Mouse (Mus musculus) MEL (cell line): ENCODE results near the gene Rassf8. TPM values are rescaled to one million over a fixed set of nuclear protein-coding genes. Genes with fewer than 3 reads are reported as not detected.

Experiments used
- DNase-seq: peaks from one replicate; pipeline ENCODE4 v3.0.0; 2011; ENCODE audit warnings: low read depth, low spot score
- H3K27ac ChIP-seq: 2 replicates; pipeline ENCODE4 v1.5.1; 2012; ENCODE audit warnings: low read depth, mild to moderate bottlenecking, control low read depth, low read length, moderate library complexity; ENCODE audit not compliant: control insufficient read depth
- H3K27me3 ChIP-seq, 2 experiments: fragments of 150-350 bp in 1 of 2; sonication (generic) in 1 of 2; 2 replicates each; pipeline ENCODE4 v1.6.1; 2012; ENCODE audit warnings: low read length in 2 of 2, mild to moderate bottlenecking in 2 of 2, improper control_type of control experiment in 1 of 2, moderate library complexity in 1 of 2; ENCODE audit not compliant: insufficient read depth in 2 of 2, control insufficient read depth in 1 of 2
- H3K36me3 ChIP-seq, 2 experiments: 2 replicates each; pipeline ENCODE4 v1.6.1; 2012 to 2014; ENCODE audit warnings: low read length in 2 of 2, improper control_type of control experiment in 1 of 2, inconsistent platforms in 1 of 2, mild to moderate bottlenecking in 1 of 2; ENCODE audit not compliant: insufficient read depth in 2 of 2, control insufficient read depth in 1 of 2
- H3K4me1 ChIP-seq, 2 experiments: fragments of 150-350 bp in 1 of 2; sonication (generic) in 1 of 2; 2 replicates each; pipeline ENCODE4 v1.6.1; 2012; ENCODE audit warnings: low read length in 2 of 2, improper control_type of control experiment in 1 of 2, mild to moderate bottlenecking in 1 of 2; ENCODE audit not compliant: insufficient read depth in 2 of 2, control insufficient read depth in 1 of 2
- H3K4me3 ChIP-seq, 2 experiments: fragments of 150-350 bp in 1 of 2; sonication (generic) in 1 of 2; 2 replicates each; pipeline ENCODE4 v1.5.1; 2012; ENCODE audit warnings: low read depth in 2 of 2, low read length in 2 of 2, mild to moderate bottlenecking in 2 of 2, moderate library complexity in 2 of 2, control low read depth in 1 of 2, improper control_type of control experiment in 1 of 2; ENCODE audit not compliant: control insufficient read depth in 1 of 2, insufficient read depth in 1 of 2
- H3K79me2 ChIP-seq: 2 replicates; pipeline ENCODE4 v1.6.1; 2012; ENCODE audit warnings: mild to moderate bottlenecking, low read length, moderate library complexity; ENCODE audit not compliant: control insufficient read depth, poor library complexity, insufficient read depth
- H3K9ac ChIP-seq: 2 replicates; pipeline ENCODE4 v1.6.1; 2012; ENCODE audit warnings: low read depth, mild to moderate bottlenecking, control low read depth, low read length, moderate library complexity; ENCODE audit not compliant: control insufficient read depth, poor library complexity, severe bottlenecking
- H3K9me3 ChIP-seq: fragments of 150-350 bp; sonication (generic); replicated peaks from 2 replicates; pipeline ENCODE4 v1.6.1; 2012; ENCODE audit warnings: mild to moderate bottlenecking, low read length, improper control_type of control experiment, moderate library complexity; ENCODE audit not compliant: insufficient read depth
- BHLHE40 ChIP-seq: IDR thresholded peaks from 2 replicates; pipeline ENCODE4 v1.6.1; 2012; ENCODE audit warnings: low read depth, mild to moderate bottlenecking, inconsistent platforms, low read length, improper control_type of control experiment, borderline replicate concordance
- CHD1 ChIP-seq: IDR thresholded peaks from 2 replicates; pipeline ENCODE4 v1.6.1; 2012; ENCODE audit warnings: low read depth, mild to moderate bottlenecking, inconsistent platforms, low read length, improper control_type of control experiment
- CHD2 ChIP-seq: IDR thresholded peaks from 2 replicates; pipeline ENCODE4 v1.6.1; 2011; ENCODE audit warnings: low read length, improper control_type of control experiment
- E2F4 ChIP-seq: IDR thresholded peaks from 2 replicates; pipeline ENCODE4 v1.6.1; 2011; ENCODE audit warnings: low read depth, low read length, improper control_type of control experiment, borderline replicate concordance
- ELF1 ChIP-seq: IDR thresholded peaks from 2 replicates; pipeline ENCODE4 v1.6.1; 2014; ENCODE audit warnings: low read depth, mild to moderate bottlenecking, inconsistent platforms, low read length, improper control_type of control experiment, moderate library complexity
- ETS1 ChIP-seq: IDR thresholded peaks from 2 replicates; pipeline ENCODE4 v1.6.1; 2012; ENCODE audit warnings: low read depth, mild to moderate bottlenecking, inconsistent platforms, low read length, improper control_type of control experiment, moderate library complexity
- HCFC1 ChIP-seq: IDR thresholded peaks from 2 replicates; pipeline ENCODE4 v1.6.1; 2012; ENCODE audit warnings: low read depth, mild to moderate bottlenecking, inconsistent platforms, low read length, improper control_type of control experiment, moderate library complexity
- MAZ ChIP-seq: IDR thresholded peaks from 2 replicates; pipeline ENCODE4 v1.6.1; 2012; ENCODE audit warnings: low read depth, mild to moderate bottlenecking, inconsistent platforms, low read length, improper control_type of control experiment
- MYB ChIP-seq: IDR thresholded peaks from 2 replicates; pipeline ENCODE4 v1.6.1; 2011; ENCODE audit warnings: mild to moderate bottlenecking, low read depth, low read length, improper control_type of control experiment
- POLR2A ChIP-seq, 2 experiments: IDR thresholded peaks; 2 replicates each; pipeline ENCODE4 v1.6.1; 2011 to 2012; ENCODE audit warnings: low read length in 2 of 2, mild to moderate bottlenecking in 2 of 2, control low read depth in 1 of 2, improper control_type of control experiment in 1 of 2, low read depth in 1 of 2, moderate library complexity in 1 of 2; ENCODE audit not compliant: control insufficient read depth in 1 of 2, insufficient read depth in 1 of 2, poor library complexity in 1 of 2
- RAD21 ChIP-seq: IDR thresholded peaks from 2 replicates; pipeline ENCODE4 v1.6.1; 2011; ENCODE audit warnings: mild to moderate bottlenecking, low read depth, low read length, improper control_type of control experiment
- RCOR1 ChIP-seq: IDR thresholded peaks from 2 replicates; pipeline ENCODE4 v1.6.1; 2012; ENCODE audit warnings: low read depth, mild to moderate bottlenecking, inconsistent platforms, low read length, improper control_type of control experiment
- SIN3A ChIP-seq: IDR thresholded peaks from 2 replicates; pipeline ENCODE4 v1.6.1; 2012; ENCODE audit warnings: low read length, improper control_type of control experiment, inconsistent platforms
- SMC3 ChIP-seq: IDR thresholded peaks from 2 replicates; pipeline ENCODE4 v1.6.1; 2011; ENCODE audit warnings: low read depth, low read length, improper control_type of control experiment
- TBP ChIP-seq: IDR thresholded peaks from 2 replicates; pipeline ENCODE4 v1.8.0; 2011; ENCODE audit warnings: low read depth, low read length, improper control_type of control experiment
- ZC3H11A ChIP-seq: IDR thresholded peaks from 2 replicates; pipeline ENCODE4 v1.6.1; 2012; ENCODE audit warnings: low read depth, mild to moderate bottlenecking, inconsistent platforms, low read length, improper control_type of control experiment
- polyA plus RNA-seq, 2 experiments: library from polyadenylated mRNA; stranded (reverse) in 1 of 2; unstranded in 1 of 2; fragments of >175 nt in 1 of 2; fragments of >200 nt in 1 of 2; gene quantifications; 2 replicates each; pipeline versions ENCODE4 v1.2.1 to v1.2.4; 2012; ENCODE audit warnings: low replicate concordance in 2 of 2, low read depth in 1 of 2; ENCODE audit not compliant: insufficient read length in 2 of 2, insufficient read depth in 1 of 2, missing spikeins in 1 of 2
- total RNA-seq: library from RNA; depleted of rRNA; stranded (reverse); fragments of 300-350 nt; gene quantifications from 2 replicates; pipeline ENCODE4 v1.2.3, GENCODE M21; 2012

Rassf8 gene
- total and polyA plus RNA-seq, 3 experiments: not detected

- no peak for TF ChIP-seq BHLHE40
- no peak for TF ChIP-seq MYB
Observed at GRCm38 (mm10) chr6:145750394-145750793, 3.8 kb downstream of the Rassf8 start (continued).

- H3K9me3 ChIP-seq: no peaks in the 10 kb centered on the region
- no peaks in the 10 kb centered on the region for H3K27me3 ChIP-seq
Observed at GRCm38 (mm10) chr6:145753296-145753695, 6.7 kb downstream of the Rassf8 start.

GRCm38 (mm10) chr6:145754416-145754815, 7.9 kb downstream of the Rassf8 start:
- Histone ChIP-seq H3K79me2 (no peaks in the 10 kb centered on the region), H3K9ac (no peak overlapping the region), H3K4me1 (no peaks in the 10 kb centered on the region), H3K27me3 (no peaks in the 10 kb centered on the region), H3K9me3 (no peaks in the 10 kb centered on the region), H3K27ac (no peak overlapping the region), H3K4me3 (no peak overlapping the region), H3K36me3 (no peaks in the 10 kb centered on the region)
- no peak for DNase-seq
- TF ChIP-seq TBP (no peak), POLR2A (IDR thresholded peaks at IDR 0.05; ENCODE audit: control insufficient read depth in 1 of 2, insufficient read depth in 1 of 2, low read depth in 1 of 2, low read length in 2 of 2, poor library complexity in 1 of 2) (no peak), MAZ (no peak), SIN3A (no peak), SMC3 (no peak), ZC3H11A (no peak), ETS1 (no peak)

More at GRCm38 (mm10) chr6:145753296-145753695, 6.7 kb downstream of the Rassf8 start:
- H3K79me2 ChIP-seq: no peaks in the 10 kb centered on the region
- H3K36me3 ChIP-seq: no peaks in the 10 kb centered on the region
- H3K4me1 ChIP-seq: no peaks in the 10 kb centered on the region
- no peak overlapping the region for H3K9ac ChIP-seq
- DNase-seq: no peak
- no peak overlapping the region for H3K27ac ChIP-seq
- TF ChIP-seq BHLHE40 (no peak), CHD1 (no peak), HCFC1 (no peak), CHD2 (no peak), ELF1 (no peak), RAD21 (no peak)
- H3K4me3 ChIP-seq: no peak overlapping the region

GRCm38 (mm10) chr6:145755942-145756639, 9.5 kb downstream of the Rassf8 start:
- H3K79me2 ChIP-seq: no peaks in the 10 kb centered on the region
- H3K9ac ChIP-seq: no peak overlapping the region
- no peaks in the 10 kb centered on the region for H3K4me1 ChIP-seq
- H3K9me3 ChIP-seq: no peaks in the 10 kb centered on the region
- TF ChIP-seq E2F4: no peak
- TF ChIP-seq RCOR1: no peak
- DNase-seq: no peak
- H3K27me3 ChIP-seq: no peaks in the 10 kb centered on the region
- no peak overlapping the region for H3K27ac ChIP-seq
- no peaks in the 10 kb centered on the region for H3K36me3 ChIP-seq
- H3K4me3 ChIP-seq: no peak overlapping the region
